Mouse (Mus musculus): ENCODE measurements around the gene Hyls1. TPM values are rescaled to one million over a fixed set of nuclear protein-coding genes. Genes with fewer than 3 reads are reported as not detected.

Hyls1 gene
- total and polyA plus RNA-seq, 3 experiments = 15.4 to 18.9 (median 18.3) TPM

DNA sequence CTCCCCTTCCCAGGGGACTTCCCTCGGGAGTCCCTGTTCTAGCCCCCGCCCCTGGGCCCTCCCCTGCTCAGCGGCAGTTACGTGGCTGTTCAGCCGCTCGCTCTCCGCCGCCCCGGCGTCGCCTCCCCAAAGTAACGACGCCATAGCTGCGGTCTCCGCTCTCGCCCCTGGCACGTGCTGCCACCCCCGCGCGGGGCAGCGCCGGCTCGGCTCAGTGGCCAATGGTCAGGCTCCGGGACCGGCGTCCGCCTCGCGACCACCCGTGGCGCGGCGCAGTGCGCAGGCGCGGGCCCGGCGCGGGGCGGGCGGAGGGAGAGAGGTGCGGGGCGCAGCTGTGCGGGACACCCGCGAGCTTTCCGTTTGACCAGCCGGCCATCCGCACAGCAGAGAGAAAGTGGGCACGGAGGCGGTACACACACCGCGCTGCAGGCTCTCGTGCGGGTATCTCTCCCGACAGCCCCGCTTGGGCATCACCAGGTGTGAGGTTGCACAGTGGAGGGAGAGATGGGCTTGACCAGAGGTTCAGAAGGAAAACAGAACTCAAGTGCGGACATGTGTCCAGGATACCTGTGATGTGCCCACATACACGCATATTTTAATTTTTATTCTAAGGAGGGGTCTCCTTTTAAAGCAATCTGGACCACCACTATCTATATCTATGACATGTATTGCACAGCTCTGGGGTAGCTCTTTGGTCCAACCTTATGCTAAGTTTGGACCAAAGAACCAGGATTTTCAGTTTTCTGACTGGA is 11.8 kb downstream of the Hyls1 start, which contains the start of the genes Ddx25 and Pus3 (continued):
- no peak for TF ChIP-seq NELFE (IDR thresholded peaks at IDR 0.05; ENCODE audit: low read depth, low read length)

- in situ Hi-C loops (cut with MboI; ENCODE audit: low pct_ligation_motif_present, low pct_unique_long_range_greater_than_20kb, low sequenced_read_pairs) (no loop called here), dilution Hi-C loops (cut with MboI; ENCODE audit: extremely low pct_ligation_motif_present, extremely low pct_unique_long_range_greater_than_20kb, low sequenced_read_pairs) (no loop called here)
- peaks cover 6 to 8% of the 10 kb centered on the region in 2 experiments for H3K36me3 ChIP-seq (replicated peaks in 1 of 2; ENCODE audit: control insufficient read depth in 1 of 2, insufficient read depth in 1 of 2, low read length in 1 of 2)
- no peak overlapping the region for H3K9ac ChIP-seq (ENCODE audit: insufficient read depth, low read depth)
- H3K79me2 ChIP-seq (replicated peaks; ENCODE audit: control insufficient read depth, extremely low read depth, insufficient read depth, poor library complexity, severe bottlenecking) = peaks cover 21% of the 10 kb centered on the region
- peaks cover 1 to 18% of the 10 kb centered on the region in 2 experiments; a peak in 2 of 4 replicates for H3K4me1 ChIP-seq (ENCODE audit: control insufficient read depth in 1 of 2, insufficient read depth in 2 of 2)
- H3K27me3 ChIP-seq (replicated peaks) = peaks cover 55% of the 10 kb centered on the region
- H3K9me3 ChIP-seq (replicated peaks; ENCODE audit: low read length) = no peaks in the 10 kb centered on the region
- DNase-seq (ENCODE audit: extremely low read depth) = no peak
- TF ChIP-seq RAD21 (IDR thresholded peaks at IDR 0.05; ENCODE audit: low read depth, low read length) = no peak
- no peak for TF ChIP-seq ZC3H11A (IDR thresholded peaks at IDR 0.05; ENCODE audit: low read depth, low read length)
- no peak for TF ChIP-seq UBTF (IDR thresholded peaks at IDR 0.05; ENCODE audit: low read depth, low read length)
- no peak for TF ChIP-seq CHD1 (IDR thresholded peaks at IDR 0.05; ENCODE audit: low read depth, low read length)
- no peak for TF ChIP-seq NRF1 (IDR thresholded peaks at IDR 0.05; ENCODE audit: low read depth, low read length)
- TF ChIP-seq TBP (conservative IDR thresholded peaks at IDR 0.05; ENCODE audit: low read depth, low read length) = no peak
- no peak for TF ChIP-seq MAZ (IDR thresholded peaks at IDR 0.05; ENCODE audit: low read depth, low read length)
- TF ChIP-seq USF2 (conservative IDR thresholded peaks at IDR 0.05; ENCODE audit: low read depth, low read length) = no peak
- no peak for TF ChIP-seq HCFC1 (IDR thresholded peaks at IDR 0.05; ENCODE audit: low read depth, low read length)
- TF ChIP-seq EP300 (IDR thresholded peaks at IDR 0.05; ENCODE audit: low read length) = no peak
- no peak for TF ChIP-seq PAX5 (IDR thresholded peaks at IDR 0.05; ENCODE audit: low read length)
- TF ChIP-seq NELFE (IDR thresholded peaks at IDR 0.05; ENCODE audit: low read depth, low read length) = no peak
- TF ChIP-seq CHD2 (IDR thresholded peaks at IDR 0.05; ENCODE audit: low read length) = no peak
- no peak overlapping the region for H3K27ac ChIP-seq (ENCODE audit: insufficient read depth, low read depth)
- H3K4me3 ChIP-seq (replicated peaks in 1 of 3; ENCODE audit: low read depth in 2 of 3, low read length in 2 of 3, poor library complexity in 1 of 3) = no peak overlapping the region
- no peak overlapping the region for H3K4me2 ChIP-seq (ENCODE audit: insufficient read depth, low read depth, poor library complexity, severe bottlenecking)
Observed at GRCm38 (mm10) chr9:35556494-35557102, 13.6 kb downstream of the Hyls1 start.

- DNase-seq (ENCODE audit: extremely low read depth) = no peak
- no peak overlapping the region for H3K9ac ChIP-seq (ENCODE audit: insufficient read depth, low read depth)
- H3K9me3 ChIP-seq (replicated peaks; ENCODE audit: low read length) = no peaks in the 10 kb centered on the region
- H3K27me3 ChIP-seq (replicated peaks) = peaks cover 11% of the 10 kb centered on the region
- dilution Hi-C loops (cut with MboI; ENCODE audit: extremely low pct_ligation_motif_present, extremely low pct_unique_long_range_greater_than_20kb, low sequenced_read_pairs) (loop anchor here (25.0 kb wide), 1 partner anchor 261 kb away; no protein-coding TSS in a partner anchor), in situ Hi-C loops (cut with MboI; ENCODE audit: low pct_ligation_motif_present, low pct_unique_long_range_greater_than_20kb, low sequenced_read_pairs) (loop anchor here (10.0 to 25.0 kb wide), 2 partner anchors 344 to 511 kb away; partner anchors contain the start of genes Srpr and Tirap)
- H3K79me2 ChIP-seq (replicated peaks; ENCODE audit: control insufficient read depth, extremely low read depth, insufficient read depth, poor library complexity, severe bottlenecking) = no peaks in the 10 kb centered on the region
- no peak overlapping the region for H3K4me2 ChIP-seq (ENCODE audit: insufficient read depth, low read depth, poor library complexity, severe bottlenecking)
- no peak overlapping the region for H3K27ac ChIP-seq (ENCODE audit: insufficient read depth, low read depth)
- no peaks in the 10 kb centered on the region for H3K36me3 ChIP-seq (replicated peaks in 1 of 2; ENCODE audit: control insufficient read depth in 1 of 2, insufficient read depth in 1 of 2, low read length in 1 of 2)
- H3K4me3 ChIP-seq (replicated peaks in 1 of 3; ENCODE audit: low read depth in 2 of 3, low read length in 2 of 3, poor library complexity in 1 of 3) = no peak overlapping the region
- TF ChIP-seq IRF4 (IDR thresholded peaks at IDR 0.05; ENCODE audit: low read depth, low read length) = no peak
- no peak for TF ChIP-seq USF2 (conservative IDR thresholded peaks at IDR 0.05; ENCODE audit: low read depth, low read length)
- peaks cover 15 to 24% of the 10 kb centered on the region in 2 experiments for H3K4me1 ChIP-seq (ENCODE audit: control insufficient read depth in 1 of 2, insufficient read depth in 2 of 2)
Observed at GRCm38 (mm10) chr9:35548455-35548854, 21.7 kb downstream of the Hyls1 start.
